Mouse (Mus musculus) heart, postnatal 0 days (tissue): Measurements from ENCODE around the gene Rwdd1.

Experiments
- CTCF ChIP-seq: IDR thresholded peaks from 2 replicates; pipeline ENCODE4 v1.5.1; 2016; ENCODE audit warnings: antibody characterized with exemption, control low read depth, low read depth
- EP300 ChIP-seq: IDR thresholded peaks from 2 replicates; pipeline ENCODE4 v1.6.1; 2016; ENCODE audit warnings: antibody characterized with exemption, low read depth

- TF ChIP-seq CTCF (no peak), EP300 (no peak)
These were observed 600 bp downstream of the Rwdd1 start for GRCm38 (mm10) chr10:34018746-34019301.
